Mouse (Mus musculus) liver, embryonic 14.5 days (tissue): ENCODE measurements around the gene Tldc2.

Experiments used
- CTCF ChIP-seq: IDR thresholded peaks from 2 replicates; pipeline ENCODE4 v1.5.1; 2016; ENCODE audit warnings: antibody characterized with exemption, low read depth, control low read depth
- EP300 ChIP-seq: IDR thresholded peaks from 2 replicates; pipeline ENCODE4 v1.6.1; 2016; ENCODE audit warnings: antibody characterized with exemption, low read depth

DNA sequence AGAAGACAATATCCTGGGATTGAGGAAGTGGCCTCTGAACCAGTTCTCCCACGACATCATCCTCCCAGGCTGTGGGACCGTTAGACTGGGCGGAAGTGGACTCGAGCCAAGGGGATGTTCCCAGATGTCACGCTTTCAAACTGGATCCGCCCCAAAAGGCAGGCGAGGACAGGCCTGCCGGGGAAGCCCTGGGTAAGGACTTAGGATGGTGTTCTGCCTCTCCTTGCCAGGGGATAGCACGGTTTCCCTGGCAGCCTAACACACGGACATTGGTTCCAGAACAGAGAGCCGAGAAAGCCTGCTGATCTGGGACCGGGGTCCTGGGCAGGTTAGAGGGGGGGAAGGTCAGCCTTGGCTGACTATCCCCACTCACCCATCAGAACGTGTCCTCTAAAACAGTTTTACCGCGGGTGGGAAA lies 9.2 kb upstream of the Tldc2 start:
- TF ChIP-seq CTCF (no peak), EP300 (no peak)
